Mouse (Mus musculus): Measurements from ENCODE around the gene Kcnk10. TPM values are rescaled to one million over a fixed set of nuclear protein-coding genes. Genes with fewer than 3 reads are reported as not detected.

The Kcnk10 gene
- total and polyA plus RNA-seq, 3 experiments = 2.4 to 7.5 (median 3.8) TPM

DNA sequence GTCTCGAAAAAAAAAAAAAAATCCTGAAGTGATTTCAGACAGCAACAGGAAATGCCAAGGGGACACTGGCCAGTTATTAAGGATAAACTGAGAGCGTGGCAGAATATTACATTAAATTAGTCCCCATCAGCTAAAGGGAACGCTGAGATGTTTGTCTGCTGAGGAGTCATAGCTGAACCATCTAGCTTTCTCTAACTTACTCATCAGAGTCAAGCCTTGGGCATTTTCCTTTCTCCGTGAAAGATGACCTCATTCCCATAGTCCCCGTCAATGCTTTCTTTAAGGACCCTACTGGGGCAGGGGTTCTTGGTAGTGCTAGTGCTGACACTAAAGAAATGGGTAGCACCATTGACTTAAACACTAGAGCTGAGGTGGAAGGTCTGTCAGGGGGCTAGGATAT, 106.9 kb downstream of the Kcnk10 start:
- H3K4me2 ChIP-seq (ENCODE audit: insufficient read depth, low read depth, poor library complexity, severe bottlenecking) = no peak overlapping the region
- peak; percentile 27 for DNase-seq (ENCODE audit: extremely low read depth)
- no peaks in the 10 kb centered on the region for H3K79me2 ChIP-seq (replicated peaks; ENCODE audit: control insufficient read depth, extremely low read depth, insufficient read depth, poor library complexity, severe bottlenecking)
- dilution Hi-C loops (cut with MboI; ENCODE audit: extremely low pct_ligation_motif_present, extremely low pct_unique_long_range_greater_than_20kb, low sequenced_read_pairs) (no loop called here), in situ Hi-C loops (cut with MboI; ENCODE audit: low pct_ligation_motif_present, low pct_unique_long_range_greater_than_20kb, low sequenced_read_pairs) (no loop called here)
- no peak for TF ChIP-seq ZC3H11A (IDR thresholded peaks at IDR 0.05; ENCODE audit: low read depth, low read length)
- no peak for TF ChIP-seq CTCF (conservative IDR thresholded peaks at IDR 0.05 in 1 of 2, IDR thresholded peaks at IDR 0.05 in 1 of 2; ENCODE audit: low read depth in 2 of 2, low read length in 2 of 2)
- TF ChIP-seq USF1 (IDR thresholded peaks at IDR 0.05; ENCODE audit: low read depth, low read length) = no peak
- TF ChIP-seq MAX (IDR thresholded peaks at IDR 0.05; ENCODE audit: low read length) = no peak
- no peak for TF ChIP-seq POLR2AphosphoS2 (IDR thresholded peaks at IDR 0.05; ENCODE audit: low read depth, low read length)
- TF ChIP-seq ZMIZ1 (IDR thresholded peaks at IDR 0.05; ENCODE audit: low read depth, low read length) = no peak
- TF ChIP-seq IRF4 (IDR thresholded peaks at IDR 0.05; ENCODE audit: low read depth, low read length) = peak; percentile 92
- TF ChIP-seq JUND (conservative IDR thresholded peaks at IDR 0.05; ENCODE audit: low read depth, low read length) = peak; percentile 92
- no peak for TF ChIP-seq SIN3A (IDR thresholded peaks at IDR 0.05; ENCODE audit: low read length)
- no peak for TF ChIP-seq CHD1 (IDR thresholded peaks at IDR 0.05; ENCODE audit: low read depth, low read length)
- TF ChIP-seq SMC3 (IDR thresholded peaks at IDR 0.05; ENCODE audit: low read depth, low read length) = no peak
- peak; percentile 92 for TF ChIP-seq EP300 (IDR thresholded peaks at IDR 0.05; ENCODE audit: low read length)
- peak; percentile 40; the same call in 1 of the 2 replicates for TF ChIP-seq CHD2 (IDR thresholded peaks at IDR 0.05; ENCODE audit: low read length)
- no peak for TF ChIP-seq E2F4 (IDR thresholded peaks at IDR 0.05; ENCODE audit: insufficient replicate concordance, low read depth, low read length)
- no peak for TF ChIP-seq USF2 (conservative IDR thresholded peaks at IDR 0.05; ENCODE audit: low read depth, low read length)
- 0 out of 2 replicates have a peak, but pooled peaks have one; percentile 58 for TF ChIP-seq RCOR1 (conservative IDR thresholded peaks at IDR 0.05; ENCODE audit: low read depth, low read length)
- TF ChIP-seq ELF1 (IDR thresholded peaks at IDR 0.05; ENCODE audit: low read depth, low read length) = no peak
- no peak; the same call in 1 of the 2 replicates for TF ChIP-seq MEF2A (IDR thresholded peaks at IDR 0.05; ENCODE audit: borderline replicate concordance, low read depth, low read length)
- no peak for TF ChIP-seq HCFC1 (IDR thresholded peaks at IDR 0.05; ENCODE audit: low read depth, low read length)
- peak; percentile 56 for TF ChIP-seq ETS1 (conservative IDR thresholded peaks at IDR 0.05; ENCODE audit: low read depth, low read length)
- TF ChIP-seq MXI1 (IDR thresholded peaks at IDR 0.05; ENCODE audit: low read depth, low read length) = no peak
- TF ChIP-seq TCF12 (IDR thresholded peaks at IDR 0.05; ENCODE audit: low read depth, low read length) = 0 out of 2 replicates have a peak, but pooled peaks have one; percentile 18
- TF ChIP-seq NRF1 (IDR thresholded peaks at IDR 0.05; ENCODE audit: low read depth, low read length) = no peak
- TF ChIP-seq BHLHE40 (IDR thresholded peaks at IDR 0.05; ENCODE audit: low read depth, low read length) = peak; percentile 47
- no peak for TF ChIP-seq MAFK (IDR thresholded peaks at IDR 0.05; ENCODE audit: insufficient replicate concordance, low read length)
- 0 out of 2 replicates have a peak, but pooled peaks have one; percentile 40 for TF ChIP-seq MAZ (IDR thresholded peaks at IDR 0.05; ENCODE audit: low read depth, low read length)
- TF ChIP-seq NELFE (IDR thresholded peaks at IDR 0.05; ENCODE audit: low read depth, low read length) = no peak
- TF ChIP-seq ZNF384 (IDR thresholded peaks at IDR 0.05; ENCODE audit: low read depth, low read length) = no peak
- TF ChIP-seq TBP (conservative IDR thresholded peaks at IDR 0.05; ENCODE audit: low read depth, low read length) = no peak
- no peak for TF ChIP-seq KAT2A (IDR thresholded peaks at IDR 0.05; ENCODE audit: insufficient replicate concordance, low read length)
- TF ChIP-seq MYC (IDR thresholded peaks at IDR 0.05; ENCODE audit: low read depth, low read length) = no peak
- no peak for TF ChIP-seq ZKSCAN1 (IDR thresholded peaks at IDR 0.05; ENCODE audit: borderline replicate concordance, low read depth, low read length)
- peak; percentile 90 for TF ChIP-seq JUN (IDR thresholded peaks at IDR 0.05; ENCODE audit: insufficient read depth, low read depth, low read length)
- no peak for TF ChIP-seq RAD21 (IDR thresholded peaks at IDR 0.05; ENCODE audit: low read depth, low read length)
- TF ChIP-seq GABPA (IDR thresholded peaks at IDR 0.05; ENCODE audit: insufficient replicate concordance, low read depth, low read length) = no peak
- TF ChIP-seq UBTF (IDR thresholded peaks at IDR 0.05; ENCODE audit: low read depth, low read length) = no peak
- TF ChIP-seq PAX5 (IDR thresholded peaks at IDR 0.05; ENCODE audit: low read length) = no peak
- no peak for TF ChIP-seq POLR2A (IDR thresholded peaks at IDR 0.05; ENCODE audit: low read depth, low read length)
- no peaks in the 10 kb centered on the region for H3K36me3 ChIP-seq (replicated peaks in 1 of 2; ENCODE audit: control insufficient read depth in 1 of 2, insufficient read depth in 1 of 2, low read length in 1 of 2)
- no peak overlapping the region for H3K4me3 ChIP-seq (replicated peaks in 1 of 3; ENCODE audit: low read depth in 2 of 3, low read length in 2 of 3, poor library complexity in 1 of 3)
- H3K9ac ChIP-seq (ENCODE audit: insufficient read depth, low read depth) = no peak overlapping the region
- no peaks in the 10 kb centered on the region for H3K9me3 ChIP-seq (replicated peaks; ENCODE audit: low read length)
- no peaks in the 10 kb centered on the region for H3K27me3 ChIP-seq (replicated peaks)
- H3K27ac ChIP-seq (ENCODE audit: insufficient read depth, low read depth) = no peak overlapping the region
- peaks cover 3 to 5% of the 10 kb centered on the region in 2 experiments; a peak in 2 of 4 replicates for H3K4me1 ChIP-seq (ENCODE audit: control insufficient read depth in 1 of 2, insufficient read depth in 2 of 2)

Measured in CH12.LX (cell line).